Mouse (Mus musculus) intestine, postnatal 0 days (tissue): ENCODE data around the gene Cybc1. TPM values are rescaled to one million over a fixed set of nuclear protein-coding genes. Genes with fewer than 3 reads are reported as not detected.
A peak's percentile ranks its signal among the peaks of the same experiment; 100 is the strongest.

Source experiments
- ATAC-seq: fragments of 200-750 bp; cut with Nextera tagmentation; 2 replicates; pipeline ENCODE4 v1.8.0; 2017; ENCODE audit warnings: mild to moderate bottlenecking, moderate TSS enrichment, moderate library complexity
- H3K27ac ChIP-seq: fragments of 300-500 bp; sonication (generic); 2 replicates; pipeline ENCODE4 v1.5.1; 2014; ENCODE audit warnings: mild to moderate bottlenecking, low read depth, low read length, moderate library complexity
- H3K27me3 ChIP-seq: fragments of 300-500 bp; sonication (generic); replicated peaks from 2 replicates; pipeline ENCODE4 v1.6.1; 2014; ENCODE audit warnings: low read length, mixed read lengths; ENCODE audit not compliant: control insufficient read depth, insufficient read depth
- H3K36me3 ChIP-seq: fragments of 300-500 bp; sonication (generic); 2 replicates; pipeline ENCODE4 v1.6.1; 2014; ENCODE audit warnings: mild to moderate bottlenecking, moderate library complexity; ENCODE audit not compliant: control insufficient read depth, insufficient read depth
- H3K4me1 ChIP-seq: fragments of 300-500 bp; sonication (generic); replicated peaks from 2 replicates; pipeline ENCODE4 v1.6.1; 2014; ENCODE audit warnings: antibody characterized with exemption, low read length, mixed read lengths; ENCODE audit not compliant: control insufficient read depth, insufficient read depth
- H3K4me2 ChIP-seq: fragments of 300-500 bp; sonication (generic); replicated peaks from 2 replicates; pipeline ENCODE4 v1.6.1; 2014; ENCODE audit warnings: low read depth, mild to moderate bottlenecking, moderate library complexity
- H3K4me3 ChIP-seq: fragments of 300-500 bp; sonication (generic); 2 replicates; pipeline ENCODE4 v1.5.1; 2014; ENCODE audit warnings: low read depth, low read length
- H3K9ac ChIP-seq: fragments of 300-500 bp; sonication (generic); 2 replicates; pipeline ENCODE4 v1.6.1; 2014; ENCODE audit warnings: mild to moderate bottlenecking, low read depth, low read length
- H3K9me3 ChIP-seq: fragments of 300-500 bp; sonication (generic); 2 replicates; pipeline ENCODE4 v1.6.1; 2016; ENCODE audit warnings: mixed run types; ENCODE audit not compliant: control insufficient read depth
- CTCF ChIP-seq: sonication (generic); IDR thresholded peaks from 2 replicates; pipeline ENCODE4 v1.5.1; 2016; ENCODE audit warnings: low read depth, mild to moderate bottlenecking, control low read depth, antibody characterized with exemption, moderate library complexity
- WGBS: fragments of 180-500 bp; shearing (Covaris S2); extraction: QIAGEN DNeasy Blood & Tissue Kit; methylation state at CpG from one replicate; pipeline ENCODE4 v1.1.7; 2014; 5-methylcytosine and 5-hydroxymethylcytosine counted together
- polyA plus RNA-seq: library from polyadenylated mRNA; unstranded; fragments of >200 nt; fragmentation: Nextera tagmentation; extraction: Ambion mirVana; gene quantifications from 2 replicates; pipeline ENCODE4 v1.2.1, GENCODE M21; 2015

The Cybc1 gene
- polyA plus RNA-seq, 1 experiment from 2014 or later = 21.0 TPM

DNA sequence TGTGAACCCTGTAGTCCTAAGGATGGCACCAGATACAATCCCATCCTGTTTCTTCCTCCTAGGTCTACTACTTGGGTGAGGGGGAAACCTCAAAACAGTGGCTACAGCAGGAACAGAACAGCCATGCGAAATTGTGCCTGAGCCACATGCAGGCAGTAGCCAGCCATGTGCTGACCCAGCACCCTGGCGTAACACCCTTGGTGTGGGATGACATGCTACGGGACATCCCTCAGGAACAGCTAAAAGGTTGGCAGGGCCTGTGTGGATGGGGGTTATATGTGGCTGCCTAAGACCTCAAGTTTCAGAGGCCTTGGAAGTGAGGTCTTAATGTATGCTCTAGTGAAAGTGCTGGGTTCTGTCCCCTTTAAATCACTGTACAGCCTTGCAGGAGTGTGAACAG lies 12.3 kb downstream of the Cybc1 start:
- Histone ChIP-seq H3K4me1 (no peaks in the 10 kb centered on the region), H3K4me3 (no peak overlapping the region), H3K9me3 (no peaks in the 10 kb centered on the region), H3K27ac (no peak overlapping the region), H3K36me3 (peaks cover 59% of the 10 kb centered on the region), H3K27me3 (no peaks in the 10 kb centered on the region), H3K9ac (no peak overlapping the region), H3K4me2 (no peak overlapping the region)
- TF ChIP-seq CTCF = no peak
- 92% methylated on average over 3 of the region's 3 CpGs for WGBS
- ATAC-seq = no peak

GRCm38 (mm10) chr11:121204161-121205006 lies 24.7 kb downstream of the Cybc1 start, which contains the start of the genes Hexdc and Ogfod3:
Gene Hexdc, plus strand, starts transcription at chr11:121204433.
Gene Ogfod3, minus strand, starts transcription at chr11:121204711.
- Histone ChIP-seq H3K27me3 (no peaks in the 10 kb centered on the region), H3K9ac (peak within 1 kb of the TSS; percentile 60), H3K4me1 (no peaks in the 10 kb centered on the region), H3K4me3 (peak within 1 kb of the TSS; percentile 72), H3K36me3 (peaks cover 16% of the 10 kb centered on the region), H3K4me2 (peak within 1 kb of the TSS; percentile 73), H3K9me3 (no peaks in the 10 kb centered on the region), H3K27ac (peak within 1 kb of the TSS; percentile 89)
- WGBS = under 1% methylated on average over 70 of the region's 70 CpGs
- peak; percentile 93 for ATAC-seq
- TF ChIP-seq CTCF = no peak

DNA sequence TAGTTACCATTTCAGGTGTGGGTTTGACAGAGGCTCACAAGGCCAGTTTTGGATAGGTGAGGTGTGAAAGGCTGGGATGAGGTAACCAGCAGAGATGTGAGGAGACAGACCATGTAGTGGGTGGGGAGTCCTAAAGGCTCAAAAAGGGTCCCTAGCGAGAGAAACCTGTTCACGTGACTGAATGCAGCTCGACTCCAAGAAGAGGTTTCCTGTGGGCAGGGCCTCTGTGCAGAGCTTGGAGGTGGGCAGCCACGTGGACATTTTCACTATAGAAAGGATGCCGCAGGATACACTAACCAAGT lies 25.3 kb downstream of the Cybc1 start:
- H3K9me3 ChIP-seq = no peaks in the 10 kb centered on the region
- H3K4me1 ChIP-seq = no peaks in the 10 kb centered on the region
- no peak for TF ChIP-seq CTCF
- no peak for ATAC-seq
- H3K27me3 ChIP-seq = no peaks in the 10 kb centered on the region
- H3K4me2 ChIP-seq = peak overlapping the region; percentile 73
- peaks cover 13% of the 10 kb centered on the region for H3K36me3 ChIP-seq
- peak overlapping the region; percentile 72 for H3K4me3 ChIP-seq
- H3K27ac ChIP-seq = no peak overlapping the region
- WGBS = 0% methylated on average over 5 of the region's 5 CpGs
- H3K9ac ChIP-seq = no peak overlapping the region

DNA sequence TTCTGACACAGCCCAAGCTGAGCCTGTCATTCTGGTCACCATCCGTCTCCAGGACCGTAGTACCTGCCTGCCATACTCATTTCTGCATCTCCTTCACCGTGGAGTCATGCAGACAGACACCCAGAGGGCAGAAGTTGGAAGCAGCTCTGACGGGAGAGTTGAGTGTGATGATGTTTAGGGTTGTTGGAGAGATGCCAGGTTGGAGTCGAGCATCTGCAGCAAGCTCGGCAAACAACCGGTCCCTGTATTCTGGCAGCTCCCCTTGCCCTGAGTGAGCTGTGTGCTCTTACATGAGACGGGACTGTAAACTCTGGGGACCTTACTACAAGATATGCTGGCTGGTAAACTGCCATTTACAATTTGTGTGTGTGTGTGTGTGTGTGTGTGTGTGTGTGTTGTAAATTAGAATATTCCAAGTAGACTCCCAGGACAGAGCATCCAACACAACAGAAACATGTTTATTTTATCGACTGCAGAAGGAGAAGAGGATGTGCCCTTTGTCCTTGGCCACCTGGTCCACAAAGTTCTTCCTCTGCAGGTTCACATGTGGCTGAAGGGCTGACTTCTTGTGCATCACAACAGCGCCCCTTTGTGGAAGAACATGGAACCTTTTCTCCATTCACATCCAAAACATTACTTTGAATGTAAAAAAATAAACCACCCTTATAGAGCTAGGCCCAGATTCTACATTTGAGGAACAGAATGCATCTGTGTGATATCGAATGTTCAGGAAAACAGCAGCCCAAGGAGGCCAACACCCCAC lies 27.5 kb downstream of the Cybc1 start:
- H3K4me3 ChIP-seq = no peak overlapping the region
- H3K9me3 ChIP-seq = no peaks in the 10 kb centered on the region
- no peak overlapping the region for H3K9ac ChIP-seq
- ATAC-seq = no peak
- H3K4me1 ChIP-seq = no peaks in the 10 kb centered on the region
- WGBS = 41% methylated on average over 11 of the region's 11 CpGs
- peak; percentile 83 for TF ChIP-seq CTCF
- H3K4me2 ChIP-seq = no peak overlapping the region
- H3K27me3 ChIP-seq = no peaks in the 10 kb centered on the region
- H3K27ac ChIP-seq = no peak overlapping the region
- H3K36me3 ChIP-seq = no peaks in the 10 kb centered on the region

DNA sequence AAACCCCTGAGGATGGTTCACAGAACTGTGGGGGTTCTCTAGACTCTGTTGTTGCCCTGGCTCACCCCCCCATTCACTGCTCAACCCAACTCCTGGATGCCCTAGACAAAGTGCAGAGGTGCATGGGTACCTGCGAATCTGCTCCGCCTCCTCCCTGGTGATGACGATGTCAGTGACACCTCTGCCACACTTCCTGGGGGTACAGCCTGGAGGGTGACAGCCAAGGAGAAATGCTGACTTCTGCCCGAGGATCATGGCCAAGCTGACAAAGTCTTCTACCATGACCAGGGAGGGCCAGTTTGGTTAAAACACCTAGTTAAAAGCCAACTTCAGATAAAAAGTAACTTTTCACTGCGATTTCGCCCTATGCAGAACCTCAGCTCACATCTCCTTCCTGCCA lies 28.3 kb downstream of the Cybc1 start:
- TF ChIP-seq CTCF = no peak
- Histone ChIP-seq H3K4me1 (no peaks in the 10 kb centered on the region), H3K36me3 (no peaks in the 10 kb centered on the region), H3K9ac (no peak overlapping the region), H3K9me3 (no peaks in the 10 kb centered on the region), H3K4me2 (no peak overlapping the region), H3K27me3 (no peaks in the 10 kb centered on the region), H3K27ac (no peak overlapping the region), H3K4me3 (no peak overlapping the region)
- WGBS = 91% methylated on average over 6 of the region's 6 CpGs
- ATAC-seq = no peak

GRCm38 (mm10) chr11:121199851-121200250 lies 29.3 kb downstream of the Cybc1 start:
- Histone ChIP-seq H3K27me3 (no peaks in the 10 kb centered on the region), H3K9ac (no peak overlapping the region), H3K4me2 (no peak overlapping the region), H3K27ac (no peak overlapping the region), H3K4me3 (no peak overlapping the region), H3K4me1 (no peaks in the 10 kb centered on the region), H3K36me3 (no peaks in the 10 kb centered on the region), H3K9me3 (no peaks in the 10 kb centered on the region)
- TF ChIP-seq CTCF = no peak
- 74% methylated on average over 4 of the region's 4 CpGs for WGBS
- ATAC-seq = no peak
